Mouse (Mus musculus): ENCODE measurements around the gene Rgcc. TPM values are rescaled to one million over a fixed set of nuclear protein-coding genes. Genes with fewer than 3 reads are reported as not detected.

Rgcc gene
- polyA plus RNA-seq, 1 experiment from 2014 or later = 19.9 TPM

DNA sequence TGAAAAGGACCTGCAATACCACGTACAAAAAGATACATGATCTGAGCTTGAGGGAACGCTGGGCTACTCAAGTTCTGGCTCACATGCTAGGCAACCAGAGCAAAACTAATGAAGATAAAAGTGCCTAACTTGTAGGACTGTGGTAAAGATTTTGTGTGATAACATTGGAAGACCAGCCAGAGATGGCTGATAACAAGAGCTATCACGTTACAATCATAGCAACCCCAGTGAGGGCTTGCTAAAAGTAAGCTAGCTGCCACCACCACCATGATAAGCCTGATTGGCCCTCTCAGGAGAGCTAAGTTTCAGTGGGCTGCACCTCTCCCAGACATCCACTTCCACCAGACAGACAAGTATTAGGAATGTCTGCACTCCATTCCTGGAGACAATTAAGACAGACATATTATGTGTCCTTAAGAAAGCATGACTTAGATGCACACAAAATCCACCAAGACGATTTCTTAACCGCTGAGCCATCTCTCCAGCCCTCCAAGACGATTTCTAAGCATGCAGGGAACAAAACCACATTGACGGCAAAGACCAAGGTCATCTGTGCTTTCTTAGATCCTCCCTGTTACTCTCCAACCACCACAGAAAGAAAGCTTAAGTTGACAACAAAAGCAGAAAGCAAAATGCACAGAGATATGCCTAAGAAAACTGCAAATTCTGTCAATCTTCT is 3.0 kb downstream of the Rgcc start:
- 64% methylated on average over 7 of the region's 7 CpGs for WGBS
- DNase-seq (no peak), ATAC-seq (ENCODE audit: low FRiP score, low TSS enrichment) (no peak)
- H3K36me3 ChIP-seq (ENCODE audit: control insufficient read depth, insufficient read depth, low read length) = no peaks in the 10 kb centered on the region
- H3K4me1 ChIP-seq (ENCODE audit: control insufficient read depth, insufficient read depth, low read length) = peaks cover 9% of the 10 kb centered on the region
- H3K27ac ChIP-seq (replicated peaks; ENCODE audit: low read depth, low read length) = no peak overlapping the region
- H3K4me3 ChIP-seq (replicated peaks; ENCODE audit: low read depth, low read length) = no peak overlapping the region
- H3K9me3 ChIP-seq (ENCODE audit: control insufficient read depth, low read length) = no peaks in the 10 kb centered on the region
- peaks cover 19% of the 10 kb centered on the region for H3K27me3 ChIP-seq (ENCODE audit: control insufficient read depth, insufficient read depth, low read length)
- no peak overlapping the region; the same call in 1 of the 2 replicates for H3K4me2 ChIP-seq (ENCODE audit: low read length)
- H3K9ac ChIP-seq (replicated peaks; ENCODE audit: low read length) = no peak overlapping the region

DNA sequence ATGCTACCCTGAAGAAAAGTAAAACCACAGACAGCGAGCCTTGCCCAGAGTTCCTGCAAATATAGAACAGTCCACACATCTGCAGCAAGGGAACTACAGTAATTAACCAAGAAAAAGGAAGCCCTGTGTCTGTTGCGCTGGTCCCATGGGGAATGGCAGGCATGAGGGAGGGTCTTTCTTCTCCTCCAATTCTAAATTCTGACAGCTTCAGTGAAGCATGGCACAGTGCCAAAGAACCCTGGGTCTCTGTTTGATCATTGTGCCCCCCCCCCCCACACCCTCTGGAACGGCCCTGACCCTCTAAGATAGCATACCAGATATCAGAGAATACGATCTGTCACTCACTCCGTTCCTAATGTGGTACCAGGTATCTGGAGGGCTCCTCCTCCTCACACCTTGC is 4.6 kb downstream of the Rgcc start:
- Histone ChIP-seq H3K4me2 (ENCODE audit: low read length) (0 out of 2 replicates have a peak overlapping the region, but pooled peaks have one; percentile 10), H3K4me3 (replicated peaks; ENCODE audit: low read depth, low read length) (no peak overlapping the region), H3K9ac (replicated peaks; ENCODE audit: low read length) (no peak overlapping the region), H3K27me3 (ENCODE audit: control insufficient read depth, insufficient read depth, low read length) (peaks cover 18% of the 10 kb centered on the region), H3K4me1 (ENCODE audit: control insufficient read depth, insufficient read depth, low read length) (peaks cover 9% of the 10 kb centered on the region), H3K27ac (replicated peaks; ENCODE audit: low read depth, low read length) (no peak overlapping the region), H3K36me3 (ENCODE audit: control insufficient read depth, insufficient read depth, low read length) (no peaks in the 10 kb centered on the region), H3K9me3 (ENCODE audit: control insufficient read depth, low read length) (no peaks in the 10 kb centered on the region)
- ATAC-seq (ENCODE audit: low FRiP score, low TSS enrichment) (no peak), DNase-seq (peak; percentile 72)
- WGBS = 26% methylated on average over 5 of the region's 5 CpGs

DNA sequence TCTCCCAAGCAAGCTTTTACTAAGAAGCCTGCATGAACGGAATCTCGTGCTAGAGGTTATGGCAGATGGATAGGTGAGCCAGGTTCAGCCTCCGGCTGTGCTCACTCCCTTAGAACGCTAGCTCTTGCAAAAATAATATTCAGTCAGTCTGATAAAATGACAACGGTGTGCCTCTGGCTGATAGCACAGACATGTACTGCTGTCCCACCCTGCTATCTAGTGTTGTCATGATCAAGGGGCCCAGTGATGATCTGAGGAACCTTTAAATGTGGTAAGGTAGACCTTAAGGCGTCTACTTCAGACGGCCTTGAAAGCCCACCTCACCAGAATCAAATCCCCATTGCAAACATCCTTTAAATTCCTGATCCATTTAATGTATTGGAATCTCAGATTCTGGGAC is 5.2 kb downstream of the Rgcc start:
- DNase-seq (no peak), ATAC-seq (ENCODE audit: low FRiP score, low TSS enrichment) (no peak)
- H3K4me3 ChIP-seq (replicated peaks; ENCODE audit: low read depth, low read length) = no peak overlapping the region
- peaks cover 15% of the 10 kb centered on the region for H3K27me3 ChIP-seq (ENCODE audit: control insufficient read depth, insufficient read depth, low read length)
- no peak overlapping the region for H3K4me2 ChIP-seq (ENCODE audit: low read length)
- 77% methylated on average over 7 of the region's 7 CpGs for WGBS
- H3K27ac ChIP-seq (replicated peaks; ENCODE audit: low read depth, low read length) = no peak overlapping the region
- H3K4me1 ChIP-seq (ENCODE audit: control insufficient read depth, insufficient read depth, low read length) = peaks cover 9% of the 10 kb centered on the region
- no peaks in the 10 kb centered on the region for H3K36me3 ChIP-seq (ENCODE audit: control insufficient read depth, insufficient read depth, low read length)
- no peak overlapping the region for H3K9ac ChIP-seq (replicated peaks; ENCODE audit: low read length)
- H3K9me3 ChIP-seq (ENCODE audit: control insufficient read depth, low read length) = no peaks in the 10 kb centered on the region

DNA sequence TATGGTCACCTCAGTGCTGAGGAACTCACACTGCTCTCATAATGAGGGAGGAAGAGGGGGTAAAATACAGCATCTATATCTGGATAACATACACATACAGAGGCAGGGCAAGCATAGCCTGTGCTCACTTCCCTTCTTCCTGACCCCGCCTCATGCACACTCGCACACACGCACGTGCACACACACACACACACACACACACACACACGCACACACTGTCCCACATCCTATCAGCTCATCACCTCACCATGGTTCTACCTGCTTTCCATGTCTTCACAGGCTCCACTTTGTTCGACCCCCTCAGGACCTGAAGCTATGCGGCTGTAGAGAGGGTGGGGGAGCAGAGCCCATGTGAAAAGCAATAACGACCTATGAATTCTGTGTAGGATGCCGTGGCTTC is 5.9 kb downstream of the Rgcc start:
- Histone ChIP-seq H3K4me2 (ENCODE audit: low read length) (no peak overlapping the region), H3K9me3 (ENCODE audit: control insufficient read depth, low read length) (no peaks in the 10 kb centered on the region), H3K4me3 (replicated peaks; ENCODE audit: low read depth, low read length) (no peak overlapping the region), H3K4me1 (ENCODE audit: control insufficient read depth, insufficient read depth, low read length) (peaks cover 9% of the 10 kb centered on the region), H3K9ac (replicated peaks; ENCODE audit: low read length) (no peak overlapping the region), H3K27ac (replicated peaks; ENCODE audit: low read depth, low read length) (no peak overlapping the region), H3K36me3 (ENCODE audit: control insufficient read depth, insufficient read depth, low read length) (no peaks in the 10 kb centered on the region), H3K27me3 (ENCODE audit: control insufficient read depth, insufficient read depth, low read length) (peaks cover 12% of the 10 kb centered on the region)
- no peak for ATAC-seq (ENCODE audit: low FRiP score, low TSS enrichment)
- no peak for DNase-seq
- 89% methylated on average over 9 of the region's 9 CpGs for WGBS

DNA sequence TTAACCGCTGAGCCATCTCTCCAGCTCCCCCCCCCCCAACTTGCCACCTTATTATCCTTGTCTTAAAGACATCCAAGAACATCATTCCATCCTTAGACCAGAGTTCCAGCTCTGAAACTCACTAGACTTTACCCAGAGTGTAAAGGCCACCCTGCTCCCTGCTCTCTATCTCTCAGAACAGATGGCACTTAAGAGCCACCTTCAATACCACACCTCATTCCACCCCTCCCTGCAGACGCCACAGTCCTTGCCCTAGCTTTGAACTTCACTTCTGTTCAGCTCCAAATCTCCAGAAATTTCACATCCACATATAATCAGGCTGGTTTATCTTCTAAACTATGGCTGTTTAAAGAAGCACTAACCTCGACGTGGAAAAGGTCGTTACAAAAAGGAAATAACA is 6.5 kb downstream of the Rgcc start:
- peaks cover 11% of the 10 kb centered on the region for H3K27me3 ChIP-seq (ENCODE audit: control insufficient read depth, insufficient read depth, low read length)

DNA sequence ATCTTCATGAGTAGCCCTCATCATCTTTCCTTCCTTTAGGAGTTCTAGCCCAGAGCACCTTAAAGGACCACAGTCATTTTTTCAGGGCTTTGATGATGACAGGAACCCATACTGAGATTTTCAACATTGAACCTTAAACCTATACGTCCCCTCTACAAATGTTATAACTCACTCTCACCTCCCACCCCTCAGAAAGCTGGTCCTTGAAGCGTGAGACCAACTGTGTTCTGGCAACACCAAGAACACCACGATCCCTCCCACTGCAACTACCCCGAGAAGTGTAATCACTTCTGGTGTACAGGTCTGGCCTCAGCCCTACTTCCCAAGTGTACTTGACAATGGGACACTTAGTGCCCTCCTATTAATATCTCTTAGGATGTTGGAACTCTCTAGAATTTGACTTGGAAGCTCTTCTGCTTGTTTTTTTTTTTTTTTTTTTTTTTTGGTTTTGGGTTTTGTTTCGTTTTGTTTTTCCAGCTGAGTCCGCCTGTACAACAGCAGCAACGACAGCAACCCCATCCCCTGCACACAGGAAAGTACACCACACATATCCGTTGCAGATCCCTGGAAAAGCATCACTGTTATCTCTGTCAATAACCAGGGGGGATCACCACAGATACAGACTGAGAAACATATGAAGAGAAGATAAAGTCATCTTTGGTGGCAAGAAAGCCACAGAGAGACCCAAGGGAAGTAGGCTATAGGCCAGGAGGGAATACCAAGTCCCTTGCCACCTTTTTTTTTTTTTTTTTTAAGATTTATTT is 7.2 kb downstream of the Rgcc start:
- Histone ChIP-seq H3K27ac (replicated peaks; ENCODE audit: low read depth, low read length) (no peak overlapping the region), H3K4me1 (ENCODE audit: control insufficient read depth, insufficient read depth, low read length) (peaks cover 18% of the 10 kb centered on the region), H3K9ac (replicated peaks; ENCODE audit: low read length) (no peak overlapping the region), H3K9me3 (ENCODE audit: control insufficient read depth, low read length) (no peaks in the 10 kb centered on the region), H3K36me3 (ENCODE audit: control insufficient read depth, insufficient read depth, low read length) (no peaks in the 10 kb centered on the region), H3K27me3 (ENCODE audit: control insufficient read depth, insufficient read depth, low read length) (peaks cover 6% of the 10 kb centered on the region; the same call in 1 of the 2 replicates), H3K4me2 (ENCODE audit: low read length) (no peak overlapping the region), H3K4me3 (replicated peaks; ENCODE audit: low read depth, low read length) (no peak overlapping the region)
- WGBS = 87% methylated on average over 8 of the region's 8 CpGs
- ATAC-seq (ENCODE audit: low FRiP score, low TSS enrichment) = no peak
- DNase-seq = no peak

More for the DNA sequence above, 6.5 kb downstream of the Rgcc start:
- ATAC-seq (ENCODE audit: low FRiP score, low TSS enrichment) = no peak
- no peaks in the 10 kb centered on the region for H3K9me3 ChIP-seq (ENCODE audit: control insufficient read depth, low read length)
- H3K27ac ChIP-seq (replicated peaks; ENCODE audit: low read depth, low read length) = no peak overlapping the region
- no peak overlapping the region for H3K4me2 ChIP-seq (ENCODE audit: low read length)
- WGBS = 80% methylated on average over 5 of the region's 5 CpGs
- H3K9ac ChIP-seq (replicated peaks; ENCODE audit: low read length) = no peak overlapping the region
- H3K36me3 ChIP-seq (ENCODE audit: control insufficient read depth, insufficient read depth, low read length) = no peaks in the 10 kb centered on the region
- H3K4me3 ChIP-seq (replicated peaks; ENCODE audit: low read depth, low read length) = no peak overlapping the region
- peaks cover 14% of the 10 kb centered on the region for H3K4me1 ChIP-seq (ENCODE audit: control insufficient read depth, insufficient read depth, low read length)
- DNase-seq = no peak

DNA sequence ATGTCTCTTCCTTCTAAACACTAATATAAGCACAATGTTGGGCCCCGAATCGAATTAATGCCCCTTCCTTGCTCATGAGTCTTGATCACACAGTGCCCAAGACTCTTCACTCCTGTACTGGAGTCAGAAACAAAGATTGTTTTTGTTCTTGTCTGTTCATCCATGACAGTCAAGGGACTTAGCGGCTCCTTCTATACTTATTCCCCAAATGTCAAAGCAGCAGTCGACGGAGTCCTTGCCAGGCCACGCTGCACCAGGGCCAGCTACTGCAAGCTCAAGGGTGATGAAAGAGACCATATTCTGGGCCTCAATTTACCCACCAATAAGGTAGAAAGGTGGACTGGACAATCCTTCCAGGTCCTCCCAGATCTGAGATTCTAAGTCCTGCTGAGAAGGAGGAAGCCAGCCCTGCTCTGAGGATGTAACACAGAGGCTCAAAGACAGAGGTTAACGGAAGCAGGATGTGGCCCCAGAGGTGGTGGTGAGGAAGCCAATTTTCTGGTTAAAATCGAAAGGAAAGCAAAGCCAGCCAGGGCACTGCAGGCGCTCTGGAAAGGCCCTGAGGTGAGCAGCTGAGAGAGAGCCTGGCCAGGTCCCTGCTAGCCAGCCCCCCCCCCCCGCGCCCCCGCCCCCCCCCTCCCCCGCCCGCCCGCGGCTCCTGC is 8.2 kb downstream of the Rgcc start:
- Histone ChIP-seq H3K27me3 (ENCODE audit: control insufficient read depth, insufficient read depth, low read length) (no peaks in the 10 kb centered on the region), H3K4me3 (replicated peaks; ENCODE audit: low read depth, low read length) (no peak overlapping the region), H3K36me3 (ENCODE audit: control insufficient read depth, insufficient read depth, low read length) (no peaks in the 10 kb centered on the region), H3K9ac (replicated peaks; ENCODE audit: low read length) (no peak overlapping the region), H3K27ac (replicated peaks; ENCODE audit: low read depth, low read length) (no peak overlapping the region), H3K9me3 (ENCODE audit: control insufficient read depth, low read length) (no peaks in the 10 kb centered on the region), H3K4me1 (ENCODE audit: control insufficient read depth, insufficient read depth, low read length) (peaks cover 18% of the 10 kb centered on the region), H3K4me2 (ENCODE audit: low read length) (no peak overlapping the region)
- ATAC-seq (ENCODE audit: low FRiP score, low TSS enrichment) = no peak
- WGBS = 25% methylated on average over 10 of the region's 16 CpGs
- DNase-seq = no peak

DNA sequence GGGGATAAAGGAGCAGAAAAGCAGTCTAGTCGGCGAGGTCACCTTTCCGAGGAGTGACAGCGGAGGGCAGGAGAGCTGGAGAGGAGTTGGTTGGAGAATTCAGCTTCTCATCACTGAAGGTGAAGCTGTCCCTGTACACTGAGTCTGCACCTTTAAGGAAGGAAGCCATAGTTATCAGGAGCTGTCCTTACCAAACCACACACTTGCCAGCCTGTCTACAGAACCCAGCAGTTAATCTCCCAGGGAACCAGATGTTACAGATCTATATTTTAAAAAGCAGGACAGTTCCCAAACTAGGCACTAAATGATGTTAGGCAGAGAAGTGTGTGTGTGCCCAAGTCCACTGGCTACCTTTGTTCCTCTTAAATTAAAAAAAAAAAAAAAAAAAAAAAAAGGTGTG is 9.8 kb downstream of the Rgcc start:
- ATAC-seq (ENCODE audit: low FRiP score, low TSS enrichment) = no peak
- Histone ChIP-seq H3K4me3 (replicated peaks; ENCODE audit: low read depth, low read length) (no peak overlapping the region), H3K27ac (replicated peaks; ENCODE audit: low read depth, low read length) (no peak overlapping the region), H3K36me3 (ENCODE audit: control insufficient read depth, insufficient read depth, low read length) (no peaks in the 10 kb centered on the region), H3K4me1 (ENCODE audit: control insufficient read depth, insufficient read depth, low read length) (peaks cover 13% of the 10 kb centered on the region), H3K27me3 (ENCODE audit: control insufficient read depth, insufficient read depth, low read length) (no peaks in the 10 kb centered on the region), H3K9ac (replicated peaks; ENCODE audit: low read length) (no peak overlapping the region), H3K9me3 (ENCODE audit: control insufficient read depth, low read length) (no peaks in the 10 kb centered on the region), H3K4me2 (ENCODE audit: low read length) (no peak overlapping the region)
- 75% methylated on average over 4 of the region's 4 CpGs for WGBS
- DNase-seq = no peak
